Mouse (Mus musculus) intestine, embryonic 15.5 days (tissue): Measurements from ENCODE around the gene Fam45a. TPM values are rescaled to one million over a fixed set of nuclear protein-coding genes. Genes with fewer than 3 reads are reported as not detected.

ENCODE experiments used
- ATAC-seq: fragments of 200-750 bp; cut with Nextera tagmentation; 2 replicates; pipeline ENCODE4 v1.8.0; 2017; ENCODE audit warnings: moderate TSS enrichment, moderate library complexity
- H3K27ac ChIP-seq: fragments of 300-500 bp; sonication (generic); 2 replicates; pipeline ENCODE4 v1.5.1; 2015; ENCODE audit warnings: mild to moderate bottlenecking, inconsistent platforms
- H3K27me3 ChIP-seq: fragments of 300-500 bp; sonication (generic); replicated peaks from 2 replicates; pipeline ENCODE4 v1.6.1; 2015; ENCODE audit warnings: inconsistent platforms
- H3K36me3 ChIP-seq: fragments of 300-500 bp; sonication (generic); 2 replicates; pipeline ENCODE4 v1.6.1; 2015; ENCODE audit warnings: inconsistent platforms
- H3K4me1 ChIP-seq: fragments of 300-500 bp; sonication (generic); replicated peaks from 2 replicates; pipeline ENCODE4 v1.6.1; 2015; ENCODE audit warnings: inconsistent platforms
- H3K4me2 ChIP-seq: fragments of 300-500 bp; sonication (generic); replicated peaks from 2 replicates; pipeline ENCODE4 v1.6.1; 2015; ENCODE audit warnings: mild to moderate bottlenecking, inconsistent platforms
- H3K4me3 ChIP-seq: fragments of 300-500 bp; sonication (generic); replicated peaks from 2 replicates; pipeline ENCODE4 v1.5.1; 2015; ENCODE audit warnings: inconsistent platforms
- H3K9ac ChIP-seq: fragments of 300-500 bp; sonication (generic); 2 replicates; pipeline ENCODE4 v1.6.1; 2015; ENCODE audit warnings: inconsistent platforms
- H3K9me3 ChIP-seq: fragments of 300-500 bp; sonication (generic); 2 replicates; pipeline ENCODE4 v1.6.1; 2016; ENCODE audit warnings: inconsistent platforms
- WGBS: fragments of 180-500 bp; shearing (Covaris S2); methylation state at CpG from one replicate; pipeline ENCODE4 v1.1.7; 2015; 5-methylcytosine and 5-hydroxymethylcytosine counted together
- polyA plus RNA-seq: library from polyadenylated mRNA; unstranded; fragments of >200 nt; fragmentation: Nextera tagmentation; extraction: Ambion mirVana; gene quantifications from 2 replicates; pipeline ENCODE4 v1.2.1, GENCODE M21; 2015

Gene Fam45a
- polyA plus RNA-seq, 1 experiment from 2014 or later = 32.0 TPM

GRCm38 (mm10) chr19:60795244-60795643 lies 16.1 kb upstream of the Fam45a start:
- Histone ChIP-seq H3K9ac (no peak overlapping the region), H3K4me3 (no peak overlapping the region), H3K4me1 (no peaks in the 10 kb centered on the region), H3K9me3 (no peaks in the 10 kb centered on the region), H3K4me2 (no peak overlapping the region), H3K27ac (no peak overlapping the region), H3K36me3 (no peaks in the 10 kb centered on the region), H3K27me3 (no peaks in the 10 kb centered on the region)
- ATAC-seq = no peak
- 84% methylated on average over 2 of the region's 2 CpGs for WGBS

GRCm38 (mm10) chr19:60797415-60797814 lies 14.0 kb upstream of the Fam45a start:
- Histone ChIP-seq H3K9ac (no peak overlapping the region), H3K4me1 (no peaks in the 10 kb centered on the region), H3K36me3 (no peaks in the 10 kb centered on the region), H3K27ac (no peak overlapping the region), H3K9me3 (no peaks in the 10 kb centered on the region), H3K4me2 (no peak overlapping the region), H3K4me3 (no peak overlapping the region), H3K27me3 (no peaks in the 10 kb centered on the region)
- 84% methylated on average over 2 of the region's 2 CpGs for WGBS
- ATAC-seq = no peak

- 71% methylated on average over 7 of the region's 7 CpGs for WGBS
- no peak overlapping the region for H3K27ac ChIP-seq
- H3K27me3 ChIP-seq = no peaks in the 10 kb centered on the region
- no peak overlapping the region for H3K4me3 ChIP-seq
- H3K9ac ChIP-seq = no peak overlapping the region
- no peaks in the 10 kb centered on the region for H3K9me3 ChIP-seq
- H3K4me2 ChIP-seq = no peak overlapping the region
- H3K36me3 ChIP-seq = no peaks in the 10 kb centered on the region
- no peak for ATAC-seq
- no peaks in the 10 kb centered on the region for H3K4me1 ChIP-seq
Observed at GRCm38 (mm10) chr19:60799867-60800569, 11.4 kb upstream of the Fam45a start.

GRCm38 (mm10) chr19:60804903-60805302 lies 6.5 kb upstream of the Fam45a start:
- no peaks in the 10 kb centered on the region for H3K4me1 ChIP-seq
- no peaks in the 10 kb centered on the region for H3K9me3 ChIP-seq
- no peak for ATAC-seq
- no peak overlapping the region for H3K9ac ChIP-seq
- H3K27me3 ChIP-seq = no peaks in the 10 kb centered on the region
- H3K27ac ChIP-seq = no peak overlapping the region
- H3K36me3 ChIP-seq = no peaks in the 10 kb centered on the region
- WGBS = 67% methylated on average over 2 of the region's 2 CpGs
- H3K4me2 ChIP-seq = no peak overlapping the region
- no peak overlapping the region for H3K4me3 ChIP-seq

- H3K9me3 ChIP-seq = no peaks in the 10 kb centered on the region
- no peak for ATAC-seq
- no peaks in the 10 kb centered on the region for H3K27me3 ChIP-seq
- WGBS = 91% methylated on average over 2 of the region's 2 CpGs
- no peaks in the 10 kb centered on the region for H3K36me3 ChIP-seq
- no peak overlapping the region for H3K4me2 ChIP-seq
- H3K4me3 ChIP-seq = no peak overlapping the region
- no peak overlapping the region for H3K9ac ChIP-seq
- H3K27ac ChIP-seq = no peak overlapping the region
- 0 out of 2 replicates have a peak, but pooled peaks cover 4% of the 10 kb centered on the region for H3K4me1 ChIP-seq
Observed at GRCm38 (mm10) chr19:60809927-60810326, 1.5 kb upstream of the Fam45a start.

GRCm38 (mm10) chr19:60812036-60812389 lies 628 bp downstream of the Fam45a start:
- Histone ChIP-seq H3K4me1 (0 out of 2 replicates have a peak, but pooled peaks cover 4% of the 10 kb centered on the region), H3K4me2 (peak overlapping the region; percentile 77), H3K9me3 (no peaks in the 10 kb centered on the region), H3K27me3 (no peaks in the 10 kb centered on the region), H3K9ac (peak overlapping the region; percentile 78), H3K36me3 (no peaks in the 10 kb centered on the region), H3K4me3 (peak overlapping the region; percentile 75), H3K27ac (0 out of 2 replicates have a peak overlapping the region, but pooled peaks have one; percentile 76)
- ATAC-seq = no peak
- WGBS = 15% methylated on average over 10 of the region's 10 CpGs

GRCm38 (mm10) chr19:60813133-60813532 lies 1.7 kb downstream of the Fam45a start:
- 0 out of 2 replicates have a peak, but pooled peaks cover 4% of the 10 kb centered on the region for H3K4me1 ChIP-seq
- WGBS = 95% methylated on average over 6 of the region's 6 CpGs
- H3K27ac ChIP-seq = no peak overlapping the region

GRCm38 (mm10) chr19:60818677-60819076 lies 7.3 kb downstream of the Fam45a start:
- H3K4me1 ChIP-seq = no peaks in the 10 kb centered on the region
- H3K4me3 ChIP-seq = no peak overlapping the region
- no peak overlapping the region for H3K4me2 ChIP-seq
- H3K9me3 ChIP-seq = no peaks in the 10 kb centered on the region
- no peak overlapping the region for H3K27ac ChIP-seq
- no peak overlapping the region for H3K9ac ChIP-seq
- WGBS = 87% methylated on average over 6 of the region's 6 CpGs
- no peak for ATAC-seq
- no peaks in the 10 kb centered on the region for H3K27me3 ChIP-seq
- H3K36me3 ChIP-seq = peaks cover 15% of the 10 kb centered on the region

More at GRCm38 (mm10) chr19:60813133-60813532, 1.7 kb downstream of the Fam45a start:
- Histone ChIP-seq H3K4me3 (no peak overlapping the region), H3K4me2 (no peak overlapping the region), H3K9ac (no peak overlapping the region), H3K27me3 (no peaks in the 10 kb centered on the region), H3K9me3 (no peaks in the 10 kb centered on the region), H3K36me3 (no peaks in the 10 kb centered on the region)
- ATAC-seq = no peak

- Histone ChIP-seq H3K27ac (no peak overlapping the region), H3K36me3 (peaks cover 12% of the 10 kb centered on the region), H3K27me3 (no peaks in the 10 kb centered on the region), H3K9me3 (no peaks in the 10 kb centered on the region), H3K4me3 (no peak overlapping the region), H3K4me2 (no peak overlapping the region), H3K9ac (no peak overlapping the region), H3K4me1 (no peaks in the 10 kb centered on the region)
- WGBS = 67% methylated on average over 1 of the region's 1 CpGs
- no peak for ATAC-seq
Observed at GRCm38 (mm10) chr19:60837747-60838146, 26.4 kb downstream of the Fam45a start.

GRCm38 (mm10) chr19:60843324-60843723 lies 31.9 kb downstream of the Fam45a start:
- no peaks in the 10 kb centered on the region for H3K36me3 ChIP-seq
- no peak for ATAC-seq
- H3K9ac ChIP-seq = no peak overlapping the region

GRCm38 (mm10) chr19:60845731-60846130 lies 34.3 kb downstream of the Fam45a start:
- Histone ChIP-seq H3K36me3 (no peaks in the 10 kb centered on the region), H3K4me1 (no peaks in the 10 kb centered on the region), H3K27me3 (no peaks in the 10 kb centered on the region), H3K4me2 (no peak overlapping the region), H3K27ac (no peak overlapping the region), H3K9me3 (no peaks in the 10 kb centered on the region), H3K4me3 (no peak overlapping the region), H3K9ac (no peak overlapping the region)
- ATAC-seq = no peak

More at GRCm38 (mm10) chr19:60843324-60843723, 31.9 kb downstream of the Fam45a start:
- Histone ChIP-seq H3K27me3 (no peaks in the 10 kb centered on the region), H3K4me2 (no peak overlapping the region), H3K9me3 (no peaks in the 10 kb centered on the region), H3K4me3 (no peak overlapping the region), H3K27ac (no peak overlapping the region), H3K4me1 (no peaks in the 10 kb centered on the region)

GRCm38 (mm10) chr19:60860868-60861700 lies 49.7 kb downstream of the Fam45a start, which contains the start of gene Sfxn4:
Gene Sfxn4, minus strand, starts transcription at chr19:60861479.
- peak within 1 kb of the TSS; percentile 71 for H3K4me2 ChIP-seq
- H3K4me1 ChIP-seq = no peaks in the 10 kb centered on the region
- H3K9ac ChIP-seq = peak within 1 kb of the TSS; percentile 54
- H3K27me3 ChIP-seq = no peaks in the 10 kb centered on the region
- no peaks in the 10 kb centered on the region for H3K9me3 ChIP-seq
- peak; percentile 99 for ATAC-seq
- WGBS = 3% methylated on average over 30 of the region's 30 CpGs
- H3K36me3 ChIP-seq = peaks cover 14% of the 10 kb centered on the region; the same call in 1 of the 2 replicates
- H3K4me3 ChIP-seq = peak within 1 kb of the TSS; percentile 55
- H3K27ac ChIP-seq = peak within 1 kb of the TSS; percentile 48
